Mouse (Mus musculus) embryonic facial prominence, embryonic 12.5 days (tissue): Measurements from ENCODE around the gene Elf2. TPM values are rescaled to one million over a fixed set of nuclear protein-coding genes. Genes with fewer than 3 reads are reported as not detected.

Experiments
- ATAC-seq: fragments of 200-750 bp; cut with Nextera tagmentation; 2 replicates; pipeline ENCODE4 v1.8.0; 2017; ENCODE audit not compliant: insufficient number of reproducible peaks, insufficient read depth, low FRiP score, low TSS enrichment
- H3K27ac ChIP-seq: fragments of 300-500 bp; sonication (generic); 2 replicates; pipeline ENCODE4 v1.5.1; 2016; ENCODE audit warnings: mild to moderate bottlenecking
- H3K27me3 ChIP-seq: fragments of 300-500 bp; sonication (generic); 2 replicates; pipeline ENCODE4 v1.6.1; 2016; ENCODE audit warnings: mild to moderate bottlenecking, moderate library complexity
- H3K36me3 ChIP-seq: fragments of 300-500 bp; sonication (generic); 2 replicates; pipeline ENCODE4 v1.6.1; 2016; ENCODE audit warnings: mild to moderate bottlenecking
- H3K4me1 ChIP-seq: fragments of 300-500 bp; sonication (generic); 2 replicates; pipeline ENCODE4 v1.6.1; 2016
- H3K4me2 ChIP-seq: fragments of 300-500 bp; sonication (generic); replicated peaks from 2 replicates; pipeline ENCODE4 v1.6.1; 2016; ENCODE audit warnings: mild to moderate bottlenecking, moderate library complexity
- H3K4me3 ChIP-seq: fragments of 300-500 bp; sonication (generic); 2 replicates; pipeline ENCODE4 v1.5.1; 2016; ENCODE audit warnings: mild to moderate bottlenecking
- H3K9ac ChIP-seq: fragments of 300-500 bp; sonication (generic); 2 replicates; pipeline ENCODE4 v1.6.1; 2016; ENCODE audit warnings: mild to moderate bottlenecking, moderate library complexity
- H3K9me3 ChIP-seq: fragments of 300-500 bp; sonication (generic); 2 replicates; pipeline ENCODE4 v1.6.1; 2016; ENCODE audit warnings: mild to moderate bottlenecking, moderate library complexity
- WGBS: fragments of 180-500 bp; shearing (Covaris S2); methylation state at CpG from one replicate; pipeline ENCODE4 v1.1.7; 2016; 5-methylcytosine and 5-hydroxymethylcytosine counted together
- polyA plus RNA-seq: library from polyadenylated mRNA; unstranded; fragments of >200 nt; fragmentation: Nextera tagmentation; extraction: Ambion mirVana; gene quantifications from 2 replicates; pipeline ENCODE4 v1.2.1, GENCODE M21; 2016

The Elf2 gene
- polyA plus RNA-seq, 1 experiment from 2014 or later = 54.8 TPM

- Histone ChIP-seq H3K9ac (no peak overlapping the region), H3K4me3 (no peak overlapping the region), H3K9me3 (no peaks in the 10 kb centered on the region), H3K27me3 (no peaks in the 10 kb centered on the region), H3K4me1 (no peaks in the 10 kb centered on the region), H3K4me2 (no peak overlapping the region), H3K27ac (no peak overlapping the region), H3K36me3 (0 out of 2 replicates have a peak, but pooled peaks cover 7% of the 10 kb centered on the region)
- 86% methylated on average over 6 of the region's 6 CpGs for WGBS
- ATAC-seq = no peak
Measured at GRCm38 (mm10) chr3:51301583-51301982, 38.9 kb downstream of the Elf2 start.

GRCm38 (mm10) chr3:51296790-51297189 is 43.7 kb downstream of the Elf2 start:
- no peak for ATAC-seq
- no peaks in the 10 kb centered on the region for H3K27me3 ChIP-seq
- H3K9ac ChIP-seq = no peak overlapping the region
- 0 out of 2 replicates have a peak, but pooled peaks cover 5% of the 10 kb centered on the region for H3K36me3 ChIP-seq
- no peaks in the 10 kb centered on the region for H3K9me3 ChIP-seq
- H3K4me3 ChIP-seq = no peak overlapping the region
- H3K4me1 ChIP-seq = no peaks in the 10 kb centered on the region
- no peak overlapping the region for H3K27ac ChIP-seq
- no peak overlapping the region for H3K4me2 ChIP-seq
- 63% methylated on average over 1 of the region's 1 CpGs for WGBS

GRCm38 (mm10) chr3:51295225-51295624 is 45.2 kb downstream of the Elf2 start:
- H3K4me1 ChIP-seq = no peaks in the 10 kb centered on the region
- no peak overlapping the region for H3K9ac ChIP-seq
- no peaks in the 10 kb centered on the region for H3K27me3 ChIP-seq
- no peak overlapping the region for H3K4me3 ChIP-seq
- no peak for ATAC-seq
- no peak overlapping the region for H3K4me2 ChIP-seq
- H3K36me3 ChIP-seq = 0 out of 2 replicates have a peak, but pooled peaks cover 3% of the 10 kb centered on the region
- 87% methylated on average over 2 of the region's 2 CpGs for WGBS
- no peak overlapping the region for H3K27ac ChIP-seq
- no peaks in the 10 kb centered on the region for H3K9me3 ChIP-seq

- no peak overlapping the region for H3K4me3 ChIP-seq
- no peak overlapping the region for H3K27ac ChIP-seq
- 31% methylated on average over 2 of the region's 2 CpGs for WGBS
- H3K4me2 ChIP-seq = no peak overlapping the region
- H3K27me3 ChIP-seq = no peaks in the 10 kb centered on the region
- ATAC-seq = no peak
- no peak overlapping the region for H3K9ac ChIP-seq
- 0 out of 2 replicates have a peak, but pooled peaks cover 3% of the 10 kb centered on the region for H3K36me3 ChIP-seq
- H3K9me3 ChIP-seq = no peaks in the 10 kb centered on the region
- no peaks in the 10 kb centered on the region for H3K4me1 ChIP-seq
Measured at GRCm38 (mm10) chr3:51294251-51294650, 46.2 kb downstream of the Elf2 start.

GRCm38 (mm10) chr3:51288880-51289821 is 51.3 kb downstream of the Elf2 start:
- H3K27ac ChIP-seq = no peak overlapping the region
- no peak overlapping the region for H3K4me3 ChIP-seq
- no peaks in the 10 kb centered on the region for H3K27me3 ChIP-seq
- 0 out of 2 replicates have a peak, but pooled peaks cover 3% of the 10 kb centered on the region for H3K36me3 ChIP-seq
- WGBS = 59% methylated on average over 11 of the region's 11 CpGs
- no peak overlapping the region for H3K4me2 ChIP-seq
- H3K9ac ChIP-seq = no peak overlapping the region
- H3K4me1 ChIP-seq = no peaks in the 10 kb centered on the region
- no peak for ATAC-seq
- H3K9me3 ChIP-seq = no peaks in the 10 kb centered on the region

- no peaks in the 10 kb centered on the region for H3K9me3 ChIP-seq
- H3K4me3 ChIP-seq = no peak overlapping the region
- WGBS = 79% methylated on average over 1 of the region's 1 CpGs
- ATAC-seq = no peak
- H3K27me3 ChIP-seq = no peaks in the 10 kb centered on the region
- no peak overlapping the region for H3K4me2 ChIP-seq
- H3K4me1 ChIP-seq = no peaks in the 10 kb centered on the region
- no peak overlapping the region for H3K27ac ChIP-seq
- no peaks in the 10 kb centered on the region for H3K36me3 ChIP-seq
- H3K9ac ChIP-seq = no peak overlapping the region
Measured at GRCm38 (mm10) chr3:51284375-51284774, 56.1 kb downstream of the Elf2 start.

GRCm38 (mm10) chr3:51281727-51282126 is 58.7 kb downstream of the Elf2 start:
- no peaks in the 10 kb centered on the region for H3K4me1 ChIP-seq
- no peak overlapping the region for H3K4me2 ChIP-seq
- no peak overlapping the region for H3K27ac ChIP-seq
- no peaks in the 10 kb centered on the region for H3K27me3 ChIP-seq
- H3K36me3 ChIP-seq = no peaks in the 10 kb centered on the region
- no peak for ATAC-seq
- H3K9ac ChIP-seq = no peak overlapping the region
- H3K4me3 ChIP-seq = no peak overlapping the region
- no peaks in the 10 kb centered on the region for H3K9me3 ChIP-seq
- 93% methylated on average over 4 of the region's 4 CpGs for WGBS

GRCm38 (mm10) chr3:51278433-51278832 is 62.0 kb downstream of the Elf2 start:
- Histone ChIP-seq H3K27me3 (no peaks in the 10 kb centered on the region), H3K9ac (no peak overlapping the region), H3K4me2 (no peak overlapping the region), H3K27ac (no peak overlapping the region), H3K9me3 (no peaks in the 10 kb centered on the region), H3K4me1 (peaks cover 7% of the 10 kb centered on the region), H3K36me3 (no peaks in the 10 kb centered on the region), H3K4me3 (no peak overlapping the region)
- 80% methylated on average over 4 of the region's 4 CpGs for WGBS
- no peak for ATAC-seq

- under 1% methylated on average over 75 of the region's 75 CpGs for WGBS
- no peaks in the 10 kb centered on the region for H3K36me3 ChIP-seq
Measured at GRCm38 (mm10) chr3:51277201-51278150, 63.0 kb downstream of the Elf2 start.

GRCm38 (mm10) chr3:51276421-51277111 is 63.9 kb downstream of the Elf2 start:
- H3K27me3 ChIP-seq = no peaks in the 10 kb centered on the region
- peak overlapping the region; percentile 93 for H3K9ac ChIP-seq
- peak overlapping the region; percentile 99 for H3K27ac ChIP-seq
- H3K4me3 ChIP-seq = peak overlapping the region; percentile 98
- H3K9me3 ChIP-seq = no peaks in the 10 kb centered on the region
- WGBS = 1% methylated on average over 67 of the region's 93 CpGs
- H3K4me2 ChIP-seq = peak overlapping the region; percentile 68
- peaks cover 7% of the 10 kb centered on the region for H3K4me1 ChIP-seq
- H3K36me3 ChIP-seq = no peaks in the 10 kb centered on the region
- ATAC-seq = peak; percentile 12; the same call in 1 of the 2 replicates

More at GRCm38 (mm10) chr3:51277201-51278150, 63.0 kb downstream of the Elf2 start:
- H3K4me2 ChIP-seq = peak overlapping the region; percentile 68
- peak overlapping the region; percentile 93 for H3K9ac ChIP-seq
- H3K27me3 ChIP-seq = no peaks in the 10 kb centered on the region
- H3K4me3 ChIP-seq = peak overlapping the region; percentile 98
- peaks cover 7% of the 10 kb centered on the region for H3K4me1 ChIP-seq
- peak; percentile 37 for ATAC-seq
- no peaks in the 10 kb centered on the region for H3K9me3 ChIP-seq
- H3K27ac ChIP-seq = peak overlapping the region; percentile 99

- Histone ChIP-seq H3K4me2 (peak overlapping the region; percentile 68), H3K9ac (peak overlapping the region; percentile 93), H3K36me3 (no peaks in the 10 kb centered on the region), H3K27ac (peak overlapping the region; percentile 99), H3K27me3 (no peaks in the 10 kb centered on the region), H3K4me1 (peaks cover 7% of the 10 kb centered on the region), H3K9me3 (no peaks in the 10 kb centered on the region), H3K4me3 (peak overlapping the region; percentile 98)
- WGBS = 0% methylated on average over 33 of the region's 33 CpGs
- ATAC-seq = peak; percentile 98
Measured at GRCm38 (mm10) chr3:51275956-51276398, 64.5 kb downstream of the Elf2 start.
